Mouse (Mus musculus) layer of hippocampus, postnatal 10 days (tissue): ENCODE data around the gene Crym. TPM values are rescaled to one million over a fixed set of nuclear protein-coding genes. Genes with fewer than 3 reads are reported as not detected.

ENCODE experiments used
- DNase-seq, 2 experiments: peaks; one replicate each; pipeline ENCODE4 v3.0.0; 2021; ENCODE audit warnings: low spot score in 2 of 2
- long read RNA-seq: library from polyadenylated mRNA; stranded (forward); transcript quantifications from one replicate; pipeline ENCODE4 v2.0.0, GENCODE M21; 2023
- total RNA-seq, 2 experiments: library from RNA; stranded (reverse); gene quantifications; 2 replicates each; pipeline ENCODE4 v1.2.3; 2021

The Crym gene
- 100 to 1,000 TPM; 629 to 700 TPM for total RNA-seq
- long read RNA-seq, transcript Crym-201 (8 exons, 1,383 nt) = major isoform, 351 of 445 reads
- long read RNA-seq, partial matches to known transcripts = 63 of 445 reads
- long read RNA-seq, other reads (novel, unspliced or antisense) = 31 of 445 reads

GRCm38 (mm10) chr7:120201771-120202170, at the start of gene Crym:
TSS of gene Crym (minus strand) at chr7:120202111.
- DNase-seq = peak in 1 of 2 experiments; percentile 54

- no peak for DNase-seq
These were observed 39.2 kb upstream of the Crym start for GRCm38 (mm10) chr7:120241092-120241491.

- no peak for DNase-seq
These were observed 26.6 kb upstream of the Crym start for GRCm38 (mm10) chr7:120228541-120228940.

GRCm38 (mm10) chr7:120205989-120206388, 4.1 kb upstream of the Crym start:
- no peak for DNase-seq

GRCm38 (mm10) chr7:120203789-120204188, 1.9 kb upstream of the Crym start, which contains the start of gene Abca14:
TSS of gene Abca14 (plus strand) at chr7:120203961.
- peak; percentile 94 for DNase-seq

- DNase-seq = peak in 1 of 2 experiments; percentile 22
These were observed 623 bp downstream of the Crym start for GRCm38 (mm10) chr7:120201231-120201744.

GRCm38 (mm10) chr7:120195207-120195606, 6.7 kb downstream of the Crym start:
- DNase-seq = no peak

- DNase-seq = no peak
These were observed 9.1 kb downstream of the Crym start for GRCm38 (mm10) chr7:120192816-120193215.

GRCm38 (mm10) chr7:120192207-120192606, 9.7 kb downstream of the Crym start:
- DNase-seq = peak in 1 of 2 experiments; percentile 23

GRCm38 (mm10) chr7:120190150-120190665, 11.7 kb downstream of the Crym start:
- no peak for DNase-seq

GRCm38 (mm10) chr7:120189369-120190149, 12.4 kb downstream of the Crym start:
- no peak for DNase-seq

- no peak for DNase-seq
These were observed 13.0 kb downstream of the Crym start for GRCm38 (mm10) chr7:120188946-120189345.

GRCm38 (mm10) chr7:120182891-120183290, 19.0 kb downstream of the Crym start:
- no peak for DNase-seq

- DNase-seq = no peak
These were observed 20.3 kb downstream of the Crym start for GRCm38 (mm10) chr7:120181401-120182230.

- DNase-seq = no peak
These were observed 21.4 kb downstream of the Crym start for GRCm38 (mm10) chr7:120180547-120180946.

- DNase-seq = no peak
These were observed 23.0 kb downstream of the Crym start for GRCm38 (mm10) chr7:120178935-120179334.

- DNase-seq = no peak
These were observed 24.3 kb downstream of the Crym start for GRCm38 (mm10) chr7:120177611-120178010.

- DNase-seq = no peak
These were observed 27.0 kb downstream of the Crym start for GRCm38 (mm10) chr7:120174723-120175504.

- DNase-seq = no peak
These were observed 28.2 kb downstream of the Crym start, which contains the start of gene Anks4b for GRCm38 (mm10) chr7:120173603-120174244. TSS of gene Anks4b (plus strand) at chr7:120173858.

GRCm38 (mm10) chr7:120172188-120172700, 29.7 kb downstream of the Crym start:
- DNase-seq = no peak
